In genomic region chr11:22437851-22438215, GRCm38 (mm10) we compare ENCODE assay signal across 10 mouse cellular contexts.
DNase-seq lines count a peak whose midpoint lies in the region; ATAC-seq and TF ChIP-seq lines count a peak whose summit lies in the region.
"Had no signal": no experiment of that assay in that cellular context is flagged by ENCODE, and none has a peak within 500 bp of the region (broad histone marks: within the 10 kb centered on the region; RNA-seq: fewer than 3 reads in every experiment).

No protein-coding gene starts in this region.

- intact Hi-C loops in heart, postnatal 14 days (cut with DNase I) = loop anchor here (5.0 kb wide), 2 partner anchors 179 to 211 kb away; no protein-coding TSS in a partner anchor

- no peaks in the 10 kb centered on the region for H3K4me1 ChIP-seq in embryonic facial prominence, embryonic 14.5 days (ENCODE audit: control insufficient read depth, insufficient read depth, low read length)
- H3K4me1 ChIP-seq in embryonic facial prominence, embryonic 10.5 days = no peaks in the 10 kb centered on the region
- peaks cover 24% of the 10 kb centered on the region for H3K4me1 ChIP-seq in E14TG2a.4 (replicated peaks; ENCODE audit: low read depth, low read length)
- no peaks in the 10 kb centered on the region; the same call in 1 of the 2 replicates for H3K4me1 ChIP-seq in liver, embryonic 11.5 days (replicated peaks; ENCODE audit: control insufficient read depth, insufficient read depth, low read length)

- no peak for TF ChIP-seq CTCF in E14TG2a.4 (conservative IDR thresholded peaks at IDR 0.05; ENCODE audit: low read length)

- DNase-seq in embryonic facial prominence, embryonic 14.5 days (ENCODE audit: low spot score) = no peak
- DNase-seq in embryonic facial prominence, embryonic 10.5 days (ENCODE audit: low spot score) = no peak
- peak; percentile 22 to 27 for DNase-seq in heart, postnatal 14 days
- no peak for DNase-seq in liver, embryonic 11.5 days (ENCODE audit: low spot score)
- no peak for DNase-seq in layer of hippocampus, adult 9-11 months
- no peak for DNase-seq in natural killer cell, adult 2 months (ENCODE audit: low spot score in 2 of 2)
- no peak for DNase-seq in thymus, postnatal 25 days

- H3K27me3 ChIP-seq in embryonic facial prominence, embryonic 14.5 days (replicated peaks; ENCODE audit: control insufficient read depth, insufficient read depth, low read length) = no peaks in the 10 kb centered on the region
- no peaks in the 10 kb centered on the region for H3K27me3 ChIP-seq in embryonic facial prominence, embryonic 10.5 days (replicated peaks; ENCODE audit: low read depth, poor library complexity, severe bottlenecking)
- H3K27me3 ChIP-seq in E14TG2a.4 (ENCODE audit: insufficient read depth, low read length) = no peaks in the 10 kb centered on the region
- H3K27me3 ChIP-seq in liver, embryonic 11.5 days (replicated peaks; ENCODE audit: control insufficient read depth, insufficient read depth, low read length) = no peaks in the 10 kb centered on the region
- H3K27me3 ChIP-seq: forebrain, embryonic 12.5 days had no signal

- no peaks in the 10 kb centered on the region for H3K36me3 ChIP-seq in embryonic facial prominence, embryonic 14.5 days (ENCODE audit: control insufficient read depth, insufficient read depth, low read length)
- H3K36me3 ChIP-seq in embryonic facial prominence, embryonic 10.5 days (replicated peaks) = no peaks in the 10 kb centered on the region
- H3K36me3 ChIP-seq in E14TG2a.4 (ENCODE audit: insufficient read depth, low read length) = no peaks in the 10 kb centered on the region
- no peaks in the 10 kb centered on the region for H3K36me3 ChIP-seq in liver, embryonic 11.5 days (ENCODE audit: control insufficient read depth, insufficient read depth, low read length)
- H3K36me3 ChIP-seq: forebrain, embryonic 12.5 days had no signal

- no peaks in the 10 kb centered on the region for H3K9me3 ChIP-seq in embryonic facial prominence, embryonic 14.5 days (ENCODE audit: control insufficient read depth, low read length)
- no peaks in the 10 kb centered on the region for H3K9me3 ChIP-seq in embryonic facial prominence, embryonic 10.5 days
- H3K9me3 ChIP-seq in E14TG2a.4 (ENCODE audit: low read length) = no peaks in the 10 kb centered on the region
- H3K9me3 ChIP-seq in liver, embryonic 11.5 days (ENCODE audit: control insufficient read depth, low read length) = no peaks in the 10 kb centered on the region
- H3K9me3 ChIP-seq: forebrain, embryonic 12.5 days had no signal

- H3K27ac ChIP-seq in embryonic facial prominence, embryonic 14.5 days (replicated peaks; ENCODE audit: low read depth, low read length) = 0 out of 2 replicates have a peak overlapping the region, but pooled peaks have one; percentile 4
- no peak overlapping the region for H3K27ac ChIP-seq in embryonic facial prominence, embryonic 10.5 days (replicated peaks)
- peak overlapping the region; percentile 32; the same call in 1 of the 2 replicates for H3K27ac ChIP-seq in liver, embryonic 11.5 days (ENCODE audit: low read depth, low read length)
- H3K27ac ChIP-seq: forebrain, embryonic 12.5 days; layer of hippocampus, adult 2 months had no signal

- no peak overlapping the region for H3K4me3 ChIP-seq in embryonic facial prominence, embryonic 14.5 days (ENCODE audit: low read depth, low read length)
- no peak overlapping the region for H3K4me3 ChIP-seq in embryonic facial prominence, embryonic 10.5 days
- H3K4me3 ChIP-seq in E14TG2a.4 (replicated peaks; ENCODE audit: low read length) = peak overlapping the region; percentile 46
- H3K4me3 ChIP-seq in liver, embryonic 11.5 days (ENCODE audit: low read depth, low read length) = no peak overlapping the region
- H3K4me3 ChIP-seq: forebrain, embryonic 12.5 days; layer of hippocampus, adult 2 months had no signal

- no peak overlapping the region for H3K4me2 ChIP-seq in embryonic facial prominence, embryonic 14.5 days (ENCODE audit: low read depth, low read length)
- H3K4me2 ChIP-seq in liver, embryonic 11.5 days = no peak overlapping the region
- H3K4me2 ChIP-seq: forebrain, embryonic 12.5 days had no signal

- no peak; the same call in 1 of the 2 replicates for ATAC-seq in embryonic facial prominence, embryonic 14.5 days (ENCODE audit: low read depth)
- peak; percentile 53 for ATAC-seq in liver, embryonic 11.5 days (replicated peaks; ENCODE audit: low FRiP score)

- H3K9ac ChIP-seq in embryonic facial prominence, embryonic 14.5 days (ENCODE audit: low read depth, low read length) = no peak overlapping the region
- H3K9ac ChIP-seq in liver, embryonic 11.5 days (ENCODE audit: low read depth, low read length) = no peak overlapping the region
- H3K9ac ChIP-seq: forebrain, embryonic 12.5 days had no signal

- 64% methylated on average over 5 of the region's 5 CpGs for WGBS in embryonic facial prominence, embryonic 14.5 days
- 84% methylated on average over 5 of the region's 5 CpGs for WGBS in embryonic facial prominence, embryonic 10.5 days
- WGBS in liver, embryonic 11.5 days = 82% methylated on average over 5 of the region's 5 CpGs

Comparison
In these comparisons a context has a peak if more than half of its experiments do, and no peak if none do; other contexts are left out.
1. DNase-seq: peak in heart, postnatal 14 days (2 of 2); none in embryonic facial prominence, embryonic 14.5 days (single experiment), embryonic facial prominence, embryonic 10.5 days (single experiment), liver, embryonic 11.5 days (single experiment), layer of hippocampus, adult 9-11 months (single experiment), natural killer cell, adult 2 months (0 of 2) and thymus, postnatal 25 days (single experiment).